Mouse (Mus musculus) liver, adult (tissue): Measurements from ENCODE around the gene Dennd1b.

Source experiments
- GATA4 ChIP-seq: IDR thresholded peaks from 2 replicates; pipeline ENCODE4 v1.6.1; 2014; ENCODE audit warnings: mild to moderate bottlenecking, low read length; ENCODE audit not compliant: insufficient replicate concordance

Dennd1b gene

DNA sequence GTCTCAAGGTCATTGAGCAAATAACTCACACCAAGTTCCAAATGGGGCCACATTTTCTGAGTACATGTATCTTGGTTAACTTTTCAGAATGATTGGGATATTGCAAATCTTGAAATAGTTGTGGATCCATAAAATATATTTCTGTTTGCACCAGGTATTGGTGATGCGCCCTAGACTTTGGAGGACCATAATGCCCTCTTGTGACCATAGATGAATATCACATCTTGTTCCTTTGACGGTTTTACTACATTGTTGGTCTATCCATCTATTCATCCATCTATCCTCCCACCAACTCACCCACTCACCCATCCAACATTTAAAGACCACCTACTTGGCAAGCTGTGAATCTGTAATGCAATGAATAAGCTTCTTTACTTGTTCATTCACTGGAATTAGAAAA is 120.1 kb downstream of the Dennd1b start:
- TF ChIP-seq GATA4, result no peak

DNA sequence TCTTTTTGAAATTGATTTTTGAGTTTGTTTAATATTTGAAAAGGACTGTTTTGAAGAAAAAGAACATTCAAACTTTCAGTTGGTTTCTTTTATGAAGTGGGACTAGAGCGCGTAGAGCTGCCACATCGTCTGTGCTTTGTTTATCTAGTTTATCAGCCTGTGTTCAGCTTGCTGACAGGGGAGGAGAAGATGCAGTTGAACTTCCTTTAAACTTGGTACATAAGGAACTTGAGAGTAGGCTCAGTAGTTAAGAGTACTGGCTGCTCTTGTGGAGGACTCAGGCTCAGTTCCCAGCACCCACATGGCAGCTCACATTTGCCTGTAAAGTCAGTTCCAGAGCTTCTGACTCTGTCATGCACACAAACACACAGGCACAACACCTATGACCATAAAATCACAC is 124.3 kb downstream of the Dennd1b start:
- no peak for TF ChIP-seq GATA4

DNA sequence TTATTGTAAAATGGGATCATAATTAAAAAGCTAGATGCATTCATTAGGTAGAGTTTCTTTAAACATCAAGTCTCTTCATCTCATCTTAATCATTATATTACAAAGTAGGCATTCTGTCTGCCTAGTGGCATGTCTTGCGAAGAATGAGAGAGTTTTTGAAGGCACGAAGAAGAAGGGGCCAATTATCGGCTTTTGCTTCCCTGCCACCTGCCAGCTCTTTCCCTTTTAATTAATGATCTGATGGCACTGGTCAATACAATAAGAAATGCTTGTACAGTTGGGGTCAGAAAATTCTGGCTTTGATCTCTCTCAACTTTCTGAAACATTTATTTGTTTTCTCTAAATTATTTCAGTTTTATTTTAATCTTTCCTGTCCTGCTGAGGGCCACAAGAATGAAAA is 127.5 kb downstream of the Dennd1b start:
- TF ChIP-seq GATA4, result no peak

DNA sequence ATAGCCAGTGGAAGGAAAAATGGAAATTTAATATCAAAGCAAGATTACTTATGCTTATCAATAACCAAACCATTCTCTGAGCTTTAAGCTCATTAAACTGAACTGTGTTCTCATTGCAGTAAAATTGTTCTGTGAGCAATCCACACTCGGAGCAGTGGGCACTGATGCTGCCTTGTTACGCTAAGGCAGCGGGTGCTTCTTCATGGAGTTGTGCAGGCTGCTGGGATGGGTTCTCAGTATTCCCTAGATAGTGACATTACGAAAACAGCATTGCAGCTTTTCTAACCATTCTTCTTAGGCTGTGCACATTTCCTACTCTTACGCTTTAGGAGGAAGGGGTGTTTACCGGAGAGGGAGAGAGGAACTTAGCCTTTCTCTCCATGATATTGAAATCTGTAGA is 128.5 kb downstream of the Dennd1b start:
- TF ChIP-seq GATA4, result no peak

DNA sequence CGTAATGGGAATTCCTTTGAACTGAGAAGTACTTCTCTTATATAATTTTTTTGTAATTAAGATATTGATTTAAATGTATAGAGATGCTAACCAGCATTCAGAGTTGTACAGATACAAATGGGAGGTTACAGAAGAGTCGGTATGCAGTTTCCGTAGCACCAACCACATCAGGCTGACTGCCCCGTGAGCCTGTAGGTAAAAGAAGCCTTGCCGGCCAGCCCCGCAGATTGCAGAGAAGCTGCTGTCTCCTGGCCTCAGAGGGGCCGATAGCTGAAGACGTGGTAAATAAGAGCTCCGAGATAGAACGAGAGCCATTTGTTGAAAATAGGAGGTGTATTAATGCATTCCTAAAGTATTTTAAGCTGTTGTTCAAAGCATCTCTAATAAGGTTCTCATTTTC is 128.9 kb downstream of the Dennd1b start:
- no peak for TF ChIP-seq GATA4

DNA sequence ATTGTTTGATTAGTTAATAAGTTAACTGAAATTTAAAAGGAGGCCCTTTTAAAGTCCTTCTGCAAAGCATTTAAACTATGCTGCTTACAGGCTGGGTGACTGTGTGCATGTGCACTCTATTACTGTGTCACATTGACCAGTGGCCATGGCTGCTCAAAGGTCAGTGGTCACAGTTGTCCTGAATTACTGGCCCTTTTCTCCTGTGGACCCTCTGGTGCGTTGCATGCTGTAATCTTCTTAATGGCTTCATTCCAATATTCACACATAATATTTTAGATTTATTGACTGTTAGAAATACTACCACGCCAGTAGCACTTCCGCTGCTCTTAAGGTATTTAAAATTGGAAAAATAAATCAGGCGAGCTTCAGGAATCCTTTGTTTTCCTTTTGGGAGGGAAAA is 129.5 kb downstream of the Dennd1b start:
- no peak for TF ChIP-seq GATA4

DNA sequence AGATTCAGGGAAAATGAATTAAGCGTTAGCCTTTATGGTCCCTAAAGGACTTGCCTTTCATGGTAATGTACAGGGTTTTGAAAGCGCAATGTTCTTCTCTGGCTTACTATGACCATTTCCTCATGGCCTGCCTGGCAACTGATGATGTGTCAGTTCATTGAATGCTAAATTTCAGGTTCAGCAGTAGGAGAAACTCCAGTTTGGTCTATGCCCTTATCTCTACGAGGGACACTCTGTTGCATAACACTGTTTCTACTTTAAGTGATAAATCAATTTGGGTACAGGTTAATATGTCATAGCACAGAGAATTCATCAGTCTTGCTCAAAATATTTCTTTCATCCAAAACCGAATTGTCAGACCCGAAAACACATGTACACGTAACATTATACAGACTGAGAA is 133.1 kb downstream of the Dennd1b start:
- peak; percentile 72; the same call in 1 of the 2 replicates for TF ChIP-seq GATA4

DNA sequence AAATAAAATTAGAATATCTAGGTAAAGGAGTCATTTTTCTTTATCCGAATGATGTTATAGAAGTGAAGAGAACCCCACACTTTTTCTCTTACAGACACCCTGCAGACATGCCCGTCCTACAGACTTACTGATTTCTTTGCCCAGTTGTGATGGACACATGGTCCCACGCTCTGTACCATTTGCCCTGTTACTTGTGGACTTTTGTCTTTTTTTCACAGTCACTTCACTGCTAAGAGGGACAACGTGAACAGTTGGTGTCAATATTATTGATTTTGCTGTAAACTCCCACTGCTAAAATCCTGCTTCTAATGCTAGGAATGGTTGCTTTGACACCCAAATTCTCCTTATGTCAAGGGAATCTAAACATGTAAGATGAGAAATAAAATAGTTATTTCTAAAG is 134.9 kb downstream of the Dennd1b start:
- no peak for TF ChIP-seq GATA4

DNA sequence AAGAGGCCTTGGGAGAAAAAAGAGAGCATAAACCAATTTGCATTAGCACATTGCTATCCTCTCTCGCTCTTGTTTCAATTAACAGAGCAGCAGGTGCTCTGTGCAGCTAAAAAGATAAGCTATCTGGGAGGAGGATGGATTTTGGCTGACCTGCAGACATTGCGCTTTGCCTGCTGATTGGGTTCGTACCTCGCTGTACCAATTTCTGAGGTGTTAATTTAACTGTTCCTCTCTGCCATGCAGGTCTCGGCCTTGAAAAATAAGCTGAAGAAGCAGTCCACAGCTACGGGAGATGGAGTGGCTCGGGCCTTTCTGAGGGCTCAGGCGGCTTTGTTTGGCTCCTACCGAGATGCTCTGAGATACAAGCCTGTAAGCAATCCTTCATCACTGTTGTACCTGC is 138.5 kb downstream of the Dennd1b start:
- no peak for TF ChIP-seq GATA4

DNA sequence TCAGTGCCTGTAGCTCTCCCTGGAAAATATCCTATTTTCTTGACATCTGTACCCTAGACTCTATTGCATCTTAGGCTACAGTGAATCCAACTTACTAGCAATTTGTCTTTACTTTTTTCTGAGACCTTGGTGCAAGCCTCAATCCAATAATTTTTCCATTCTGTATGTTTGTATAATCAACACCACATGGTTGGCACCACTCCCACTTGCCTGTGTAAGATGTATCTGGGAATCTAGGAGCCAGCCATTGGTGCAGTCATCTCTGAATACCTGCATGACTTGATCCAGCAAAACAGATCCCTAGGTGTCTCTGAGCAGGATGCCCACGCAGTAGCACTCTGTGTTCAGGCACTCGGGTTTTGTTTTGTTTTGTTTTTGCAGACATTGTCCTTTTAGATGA is 145.0 kb downstream of the Dennd1b start:
- no peak for TF ChIP-seq GATA4

DNA sequence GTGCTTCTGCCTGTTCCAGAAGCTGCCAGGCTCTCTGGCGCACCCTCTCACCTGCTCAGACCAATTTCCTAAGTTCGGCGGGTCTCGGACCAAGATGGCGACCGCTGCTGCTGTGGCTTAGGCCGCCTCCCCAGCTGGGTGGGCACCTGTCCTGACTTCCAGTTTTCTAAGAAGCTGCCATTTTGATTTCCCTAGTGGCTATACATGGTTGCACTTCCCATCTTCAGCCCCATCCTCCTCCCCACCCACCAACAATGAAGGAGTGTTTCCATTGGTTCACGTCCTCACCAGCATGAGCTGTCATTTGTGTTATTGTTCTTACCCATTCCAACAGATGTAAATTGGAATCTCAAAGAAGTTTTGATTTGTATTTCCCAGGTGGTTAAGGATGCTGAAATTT is 159.4 kb downstream of the Dennd1b start:
- no peak for TF ChIP-seq GATA4

DNA sequence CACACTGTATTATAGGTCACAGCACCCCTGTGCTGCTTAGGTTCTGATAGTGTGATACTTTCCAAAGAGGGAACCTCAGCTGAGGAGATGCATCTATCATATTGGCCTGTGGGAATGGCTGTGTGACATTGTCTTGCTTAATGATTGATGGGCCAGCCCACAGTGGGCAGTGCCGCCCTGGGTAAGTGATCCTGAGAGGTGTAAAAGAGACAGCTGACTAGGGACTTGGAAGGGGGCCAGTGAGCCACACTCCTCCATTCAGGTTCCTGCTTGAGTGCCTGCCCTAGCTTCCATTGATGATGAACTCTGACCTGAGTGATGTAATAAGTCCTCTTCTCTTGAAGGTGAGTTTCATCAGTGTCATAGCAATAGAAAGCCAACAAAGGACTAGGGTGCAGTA is 176.4 kb downstream of the Dennd1b start:
- TF ChIP-seq GATA4, result no peak

DNA sequence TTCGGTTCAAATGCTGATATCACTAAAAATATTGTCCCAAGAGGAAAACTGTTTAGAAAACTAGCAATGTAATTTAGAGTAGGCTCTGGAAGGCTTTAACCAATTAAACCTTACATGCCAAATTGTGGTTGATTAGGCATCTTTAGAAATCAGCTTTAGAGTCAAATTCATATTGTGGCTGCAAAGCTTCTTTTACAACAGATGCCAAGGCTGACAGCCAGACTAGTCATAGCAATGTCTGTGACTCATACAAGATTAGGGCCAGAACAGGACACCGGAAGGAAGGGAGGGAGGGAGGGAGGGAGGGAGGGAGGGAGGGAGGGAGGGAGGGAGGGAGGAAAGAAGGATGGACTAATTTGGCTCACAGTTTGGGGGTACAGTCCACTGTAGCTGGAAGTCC is 182.3 kb downstream of the Dennd1b start:
- TF ChIP-seq GATA4, result no peak

DNA sequence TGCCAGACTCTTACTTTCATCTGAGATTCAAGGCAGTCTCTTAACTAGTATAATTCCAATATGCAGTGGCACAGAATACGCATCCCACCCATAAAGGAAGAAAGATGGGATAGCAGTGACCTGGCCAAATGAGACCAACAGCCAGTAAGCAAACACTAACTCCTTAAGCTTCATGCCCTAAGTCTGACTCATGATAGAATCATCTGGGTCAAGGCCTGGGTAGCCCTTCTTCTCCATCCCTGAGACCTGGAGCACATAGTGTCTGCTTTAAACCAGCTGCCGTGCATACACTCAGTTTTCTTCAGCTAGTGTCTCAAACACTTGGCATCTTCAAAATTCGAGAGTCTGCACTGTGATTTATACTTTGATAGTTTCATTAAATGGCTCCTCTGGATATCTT is 183.1 kb downstream of the Dennd1b start:
- no peak for TF ChIP-seq GATA4

DNA sequence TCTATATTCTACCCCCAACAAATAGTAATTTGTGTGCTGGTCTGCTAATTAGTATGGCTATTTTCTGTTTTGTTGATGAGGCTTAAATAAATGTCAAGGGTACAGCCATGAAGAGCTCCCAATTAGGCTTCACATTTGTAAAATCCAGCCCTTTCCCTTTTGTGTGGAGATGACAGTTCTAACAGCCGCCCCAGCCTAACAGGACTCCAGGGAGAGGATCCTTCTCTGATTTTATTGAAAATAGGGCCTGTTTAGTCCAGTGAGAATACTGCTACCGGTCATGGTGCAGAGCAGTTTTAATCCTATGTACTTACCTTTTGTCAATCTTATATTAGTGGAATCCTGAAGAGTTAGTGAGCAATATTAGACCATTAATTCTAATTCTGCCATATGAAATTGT is 189.8 kb downstream of the Dennd1b start:
- no peak for TF ChIP-seq GATA4

DNA sequence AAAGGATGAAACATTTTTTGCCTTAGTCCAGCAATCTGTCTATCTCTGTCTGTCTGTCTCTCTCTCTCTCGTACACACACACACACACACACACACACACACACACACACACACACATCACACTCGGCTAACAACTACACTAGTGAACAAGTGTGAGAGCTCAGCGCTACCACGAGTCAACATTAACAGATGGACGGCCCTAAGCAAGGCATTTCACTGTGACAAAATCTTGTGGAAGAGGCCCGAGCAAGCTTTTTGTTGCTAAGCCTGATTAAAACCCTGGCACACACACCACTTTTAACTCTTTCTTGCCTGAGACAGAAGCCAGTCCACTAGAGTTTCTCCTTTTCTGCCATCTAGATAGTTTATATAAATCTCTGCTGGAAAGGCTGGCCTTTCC is 190.3 kb downstream of the Dennd1b start:
- TF ChIP-seq GATA4, result no peak

DNA sequence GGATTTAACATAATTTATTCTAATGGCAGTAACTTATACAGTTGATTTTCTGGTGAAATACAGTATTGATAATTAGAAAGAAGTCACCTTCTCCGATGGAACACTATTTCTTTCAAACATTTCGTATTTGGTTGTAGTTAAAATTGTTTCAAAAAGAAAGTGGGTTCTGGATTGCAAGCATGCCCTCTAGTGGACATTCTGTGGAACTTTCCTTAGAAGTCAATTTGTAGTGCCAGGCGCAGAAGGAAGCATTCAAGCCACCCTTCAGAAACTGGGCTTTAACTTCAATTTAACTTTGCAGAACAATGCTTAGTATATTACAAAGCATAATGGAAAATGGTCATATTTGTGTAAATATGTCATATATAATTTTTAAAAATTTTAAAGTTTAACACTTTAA is 193.2 kb downstream of the Dennd1b start:
- TF ChIP-seq GATA4, result no peak

DNA sequence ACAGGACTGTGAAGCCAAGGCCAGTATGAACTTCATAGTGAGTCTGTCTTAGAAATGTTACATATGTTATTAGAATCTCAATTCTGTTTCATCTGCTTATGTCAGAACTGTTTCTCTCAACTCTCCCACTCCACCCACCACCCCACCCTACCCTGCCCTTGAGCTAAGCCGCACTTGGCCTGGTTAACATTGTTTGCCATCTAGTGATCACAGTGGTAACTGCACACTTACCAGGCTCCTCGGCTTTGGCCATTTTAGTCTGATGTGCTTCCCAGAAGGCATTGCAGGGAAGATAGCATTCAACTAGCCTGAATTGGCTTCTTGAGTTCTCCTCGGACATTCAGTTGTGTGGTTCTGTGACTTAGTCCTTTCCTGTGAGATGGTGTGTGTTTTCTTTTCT is 198.4 kb downstream of the Dennd1b start:
- TF ChIP-seq GATA4, result no peak
